Mouse (Mus musculus) central nervous system, embryonic 18 days (tissue): ENCODE results near the gene Olfr447. TPM values are rescaled to one million over a fixed set of nuclear protein-coding genes. Genes with fewer than 3 reads are reported as not detected.

Experiments used
- polyA plus RNA-seq: library from polyadenylated mRNA; depleted of rRNA; stranded (reverse); fragments of >200 nt; gene quantifications from 2 replicates; pipeline ENCODE4 v1.2.3, GENCODE M21; 2012; rRNA removed

The Olfr447 gene
- not detected in 2 replicates for polyA plus RNA-seq

DNA sequence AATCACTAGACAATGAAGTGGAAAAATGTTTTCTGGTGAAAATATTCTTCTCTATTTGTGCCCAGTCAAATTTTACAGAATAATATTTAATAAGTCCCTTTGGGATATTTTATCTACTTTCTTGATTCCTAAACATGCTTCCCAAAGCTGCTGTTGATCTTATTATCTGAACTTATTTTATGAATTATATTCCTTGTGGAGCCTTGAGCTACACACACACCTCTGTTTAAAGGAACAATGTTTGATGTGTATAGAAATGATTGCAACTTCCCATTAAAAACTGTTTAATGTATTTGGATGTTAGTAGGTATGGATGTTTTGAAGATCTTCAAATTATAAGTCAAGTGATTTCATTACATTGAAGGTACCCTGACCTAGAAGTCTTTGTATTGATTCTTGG, at the start of gene Olfr447:
Olfr447 (plus strand) TSS at position 301 of the 400 bp plus-strand sequence.

DNA sequence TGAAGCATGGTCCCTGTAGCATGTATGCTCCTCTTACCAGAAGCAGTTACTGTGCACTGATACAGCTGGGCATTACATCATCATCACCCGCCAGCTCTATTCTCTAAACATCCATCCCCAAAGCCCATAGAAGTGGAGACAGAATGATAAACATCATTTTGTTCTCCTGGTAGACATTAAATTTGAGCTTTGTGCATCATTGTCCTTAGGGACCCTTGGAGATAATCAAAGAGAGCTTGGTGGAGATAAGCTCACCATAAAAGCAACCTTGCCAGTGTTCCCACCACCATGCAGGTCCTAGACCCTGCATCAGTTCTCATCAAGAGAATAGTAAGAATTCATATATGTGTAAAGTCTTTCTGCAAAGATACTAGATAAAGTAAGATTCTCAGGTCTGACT, 18.5 kb upstream of the Olfr447 start, which contains the start of gene Olfr448:
Olfr448 (plus strand) TSS at position 301 of the 400 bp plus-strand sequence.

DNA sequence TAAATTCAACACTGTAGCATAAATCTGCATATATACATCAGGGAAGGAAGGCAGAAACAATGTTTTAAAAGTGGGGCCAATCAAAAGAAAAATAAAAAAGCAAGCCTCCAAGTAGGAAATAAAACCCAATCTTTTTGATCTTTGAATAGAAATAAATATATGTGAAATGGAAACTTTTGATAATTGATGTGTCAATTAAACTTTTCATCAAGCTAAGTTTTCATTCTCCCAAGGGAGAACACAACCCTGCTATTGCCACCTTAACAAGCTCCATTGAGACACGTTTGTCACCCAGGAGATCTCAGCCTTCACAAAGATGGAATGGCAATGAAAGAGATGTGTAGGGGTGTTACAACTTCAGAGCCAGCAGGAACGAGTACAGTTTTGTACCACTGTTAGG, 12.4 kb downstream of the Olfr447 start, which contains the start of gene Olfr446:
Olfr446 (plus strand) TSS at position 301 of the 400 bp plus-strand sequence.

DNA sequence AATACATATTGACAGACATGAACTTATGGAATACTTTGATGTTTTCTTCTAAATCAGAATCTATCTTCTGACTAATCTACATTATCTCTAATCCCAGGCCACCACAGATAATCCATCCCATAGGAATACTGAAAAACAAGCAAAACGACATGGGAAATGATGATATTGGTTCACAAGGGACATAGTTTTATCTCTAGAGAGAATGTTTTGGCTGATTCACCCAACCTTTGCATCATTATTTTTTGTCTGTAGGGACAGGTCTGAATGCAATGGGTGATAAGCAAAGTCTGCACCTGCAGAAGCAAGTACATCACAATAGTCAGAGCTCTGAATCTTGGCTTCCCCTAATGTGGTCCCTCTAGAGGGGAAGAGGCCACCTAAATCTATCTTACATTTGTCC, 40.1 kb downstream of the Olfr447 start, which contains the start of gene Olfr444:
Olfr444 (plus strand) TSS at position 301 of the 400 bp plus-strand sequence.

Other genes with a start within 250 kb of the Olfr447 start
- 153 TPM in 2 replicates for gene Tcaf1, start 198.8 kb upstream of the Olfr447 start, polyA plus RNA-seq
- not detected in 2 replicates for gene Olfr453, start 169.5 kb upstream of the Olfr447 start, polyA plus RNA-seq
- not detected in 2 replicates for gene Olfr38, start 152.5 kb upstream of the Olfr447 start, polyA plus RNA-seq
- not detected in 2 replicates for gene Olfr452, start 123.8 kb upstream of the Olfr447 start, polyA plus RNA-seq
- not detected in 2 replicates for gene Olfr450, start 96.9 kb upstream of the Olfr447 start, polyA plus RNA-seq
- not detected in 2 replicates for gene Olfr449, start 74.5 kb upstream of the Olfr447 start, polyA plus RNA-seq
- not detected in 2 replicates for gene Olfr448, start 18.4 kb upstream of the Olfr447 start, polyA plus RNA-seq
- not detected in 2 replicates for gene Olfr446, start 12.5 kb downstream of the Olfr447 start, polyA plus RNA-seq
- gene Olfr444, start 40.2 kb downstream of the Olfr447 start, polyA plus RNA-seq, result not detected in 2 replicates
- 0.03 TPM in 1 of 2 replicates, not detected in the other for gene Olfr441, start 197.5 kb downstream of the Olfr447 start, polyA plus RNA-seq
- 0.05 and 0.08 TPM in 2 replicates for gene Olfr237-ps1, start 237.7 kb downstream of the Olfr447 start, polyA plus RNA-seq